Comparison of ENCODE assay signal across 28 mouse cellular contexts in the genomic region with DNA sequence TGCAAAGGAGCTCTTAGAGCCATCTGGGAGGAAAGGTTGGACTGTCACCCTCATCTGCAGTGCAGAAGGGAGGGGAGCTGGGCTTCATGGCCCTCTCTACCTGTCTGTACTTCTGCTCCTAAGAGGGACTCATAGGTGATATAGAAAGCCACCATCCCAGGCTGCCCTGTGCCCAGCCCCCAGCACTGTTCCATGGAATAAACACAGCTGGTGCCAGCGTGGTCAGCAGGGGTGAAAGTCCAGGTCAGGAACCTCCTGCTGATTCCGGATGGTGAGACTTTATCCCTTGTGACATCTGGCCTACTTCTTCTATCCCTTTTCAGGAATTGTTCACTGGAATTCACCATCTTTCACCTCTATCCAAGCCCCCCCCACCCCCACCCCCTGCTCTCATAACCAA. TPM values are rescaled to one million over a fixed set of nuclear protein-coding genes. Genes with fewer than 3 reads are reported as not detected.
DNase-seq lines count a peak whose midpoint lies in the region; ATAC-seq and TF ChIP-seq lines count a peak whose summit lies in the region.
"Had no signal": no experiment of that assay in that cellular context is flagged by ENCODE, and none has a peak within 500 bp of the region (broad histone marks: within the 10 kb centered on the region; RNA-seq: fewer than 3 reads in every experiment).

No protein-coding gene starts in this region.

- no peaks in the 10 kb centered on the region for H3K9me3 ChIP-seq in intestine, postnatal 0 days (ENCODE audit: control insufficient read depth)
- no peaks in the 10 kb centered on the region for H3K9me3 ChIP-seq in intestine, embryonic 15.5 days
- H3K9me3 ChIP-seq: embryonic facial prominence, embryonic 15.5 days; forebrain, embryonic 15.5 days; heart, embryonic 12.5 days; hindbrain, embryonic 12.5 days; limb, embryonic 12.5 days; midbrain, embryonic 10.5 days; neural tube, embryonic 13.5 days had no signal

- H3K4me3 ChIP-seq in intestine, postnatal 0 days (ENCODE audit: low read depth, low read length) = no peak overlapping the region
- H3K4me3 ChIP-seq in intestine, embryonic 15.5 days (replicated peaks) = no peak overlapping the region
- H3K4me3 ChIP-seq: embryonic facial prominence, embryonic 15.5 days; forebrain, embryonic 15.5 days; heart, embryonic 12.5 days; hindbrain, embryonic 12.5 days; limb, embryonic 12.5 days; midbrain, embryonic 10.5 days; myocyte; neural tube, embryonic 13.5 days had no signal

- H3K4me2 ChIP-seq in intestine, postnatal 0 days (replicated peaks; ENCODE audit: low read depth) = no peak overlapping the region
- H3K4me2 ChIP-seq in intestine, embryonic 15.5 days (replicated peaks) = no peak overlapping the region
- H3K4me2 ChIP-seq: embryonic facial prominence, embryonic 15.5 days; forebrain, embryonic 15.5 days; heart, embryonic 12.5 days; hindbrain, embryonic 12.5 days; limb, embryonic 12.5 days; neural tube, embryonic 13.5 days had no signal

- DNase-seq in ovary, postnatal 36 days (ENCODE audit: low spot score) = peak; percentile 1
- DNase-seq in ovary, postnatal 14 days (ENCODE audit: low spot score) = no peak
- peak; percentile 90 to 91 for DNase-seq in kidney, postnatal 36 days
- DNase-seq in layer of hippocampus, adult 18-20 months (ENCODE audit: low spot score in 2 of 2) = no peak
- DNase-seq in embryo, embryonic 9.5 days (ENCODE audit: extremely low spot score) = no peak
- DNase-seq: adrenal gland, postnatal 25 days; cerebellum, adult 8-10 months; gastrocnemius, postnatal 10 days; heart, adult 18-20 months; heart, postnatal 10 days; layer of hippocampus, postnatal 36 days; lung, adult 18-20 months; lung, postnatal 10 days had no signal

- H3K27me3 ChIP-seq in intestine, postnatal 0 days (replicated peaks; ENCODE audit: control insufficient read depth, insufficient read depth, low read length) = no peaks in the 10 kb centered on the region
- H3K27me3 ChIP-seq in intestine, embryonic 15.5 days (replicated peaks) = peaks cover 13% of the 10 kb centered on the region
- H3K27me3 ChIP-seq: hindbrain, embryonic 12.5 days had no signal

- H3K9ac ChIP-seq in intestine, postnatal 0 days (ENCODE audit: low read depth, low read length) = no peak overlapping the region
- H3K9ac ChIP-seq in intestine, embryonic 15.5 days = no peak overlapping the region
- H3K9ac ChIP-seq: embryonic facial prominence, embryonic 15.5 days; forebrain, embryonic 15.5 days; heart, embryonic 12.5 days; hindbrain, embryonic 12.5 days; limb, embryonic 12.5 days; neural tube, embryonic 13.5 days had no signal

- TF ChIP-seq CTCF in intestine, postnatal 0 days (IDR thresholded peaks at IDR 0.05; ENCODE audit: low read depth) = no peak

- peaks cover 13% of the 10 kb centered on the region; the same call in 1 of the 2 replicates for H3K4me1 ChIP-seq in intestine, postnatal 0 days (replicated peaks; ENCODE audit: control insufficient read depth, insufficient read depth, low read length)
- H3K4me1 ChIP-seq in intestine, embryonic 15.5 days (replicated peaks) = peaks cover 35% of the 10 kb centered on the region

- H3K27ac ChIP-seq in intestine, postnatal 0 days (ENCODE audit: low read depth, low read length) = peak overlapping the region; percentile 81
- H3K27ac ChIP-seq in intestine, embryonic 15.5 days = no peak overlapping the region
- H3K27ac ChIP-seq: embryonic facial prominence, embryonic 15.5 days; forebrain, embryonic 15.5 days; limb, embryonic 12.5 days had no signal

- H3K36me3 ChIP-seq in intestine, postnatal 0 days (ENCODE audit: control insufficient read depth, insufficient read depth) = no peaks in the 10 kb centered on the region
- no peaks in the 10 kb centered on the region for H3K36me3 ChIP-seq in intestine, embryonic 15.5 days
- H3K36me3 ChIP-seq: embryonic facial prominence, embryonic 15.5 days; forebrain, embryonic 15.5 days; heart, embryonic 12.5 days; hindbrain, embryonic 12.5 days; limb, embryonic 12.5 days; midbrain, embryonic 10.5 days; neural tube, embryonic 13.5 days had no signal

- 35% methylated on average over 2 of the region's 2 CpGs for WGBS in intestine, postnatal 0 days
- WGBS in intestine, embryonic 15.5 days = 55% methylated on average over 2 of the region's 2 CpGs

- peak; percentile 65 for ATAC-seq in intestine, postnatal 0 days
- ATAC-seq in intestine, embryonic 15.5 days = no peak
- ATAC-seq: CD4-positive, CD25-positive, alpha-beta regulatory T cell, adult 4 months; forebrain, embryonic 15.5 days; midbrain, embryonic 16.5 days had no signal

RNA-seq across cellular contexts. Expression of a gene that starts 17.2 kb away (rescaled TPM):
- polyA plus RNA-seq in intestine, postnatal 0 days (2015; fragmentation: Nextera tagmentation; extraction: Ambion mirVana) = 249 and 336 TPM in 2 replicates
- 7.0 and 8.4 TPM in 2 replicates for polyA plus RNA-seq in intestine, embryonic 15.5 days (2015; fragmentation: Nextera tagmentation; extraction: Ambion mirVana)
- not detected for total RNA-seq in layer of hippocampus, adult 18-20 months (2021)
- total RNA-seq: layer of hippocampus, postnatal 36 days; left cerebral cortex, postnatal 10 days had no signal
- polyA plus RNA-seq: brain, embryonic 14.5 days; CD4-positive, CD25-positive, alpha-beta regulatory T cell, adult 4 months; embryonic facial prominence, embryonic 15.5 days; forebrain, embryonic 15.5 days; hindbrain, embryonic 12.5 days; midbrain, embryonic 10.5 days; midbrain, embryonic 16.5 days; myocyte; neural tube, embryonic 13.5 days had no signal

RNA-seq across cellular contexts. Expression of a gene that starts 48.6 kb away (rescaled TPM):
- 13.9 and 14.0 TPM in 2 replicates for polyA plus RNA-seq in intestine, postnatal 0 days (2015; fragmentation: Nextera tagmentation; extraction: Ambion mirVana)
- polyA plus RNA-seq in intestine, embryonic 15.5 days (2015; fragmentation: Nextera tagmentation; extraction: Ambion mirVana) = 0.55 and 0.95 TPM in 2 replicates
- total RNA-seq in layer of hippocampus, adult 18-20 months (2021) = under 1 TPM in 1 of 2 experiments, not detected in 1; 0.30 TPM
- polyA plus RNA-seq: heart, embryonic 12.5 days; limb, embryonic 12.5 days; midbrain, embryonic 16.5 days had no signal

RNA-seq across cellular contexts. Expression of a gene that starts 50.8 kb away (rescaled TPM):
- polyA plus RNA-seq in intestine, postnatal 0 days (2015; fragmentation: Nextera tagmentation; extraction: Ambion mirVana) = 0.82 and 1.0 TPM in 2 replicates
- 0.23 and 0.36 TPM in 2 replicates for polyA plus RNA-seq in intestine, embryonic 15.5 days (2015; fragmentation: Nextera tagmentation; extraction: Ambion mirVana)
- total RNA-seq in layer of hippocampus, adult 18-20 months (2021) = not detected
- total RNA-seq: gastrocnemius, postnatal 10 days; layer of hippocampus, adult 8-10 months; layer of hippocampus, postnatal 36 days; left cerebral cortex, postnatal 10 days had no signal
- polyA plus RNA-seq: brain, embryonic 14.5 days; CD4-positive, CD25-positive, alpha-beta regulatory T cell, adult 4 months; myocyte had no signal

Comparison
In these comparisons a context has a peak if more than half of its experiments do, and no peak if none do; other contexts are left out.
1. DNase-seq: peak in ovary, postnatal 36 days (single experiment) and kidney, postnatal 36 days (2 of 2); none in ovary, postnatal 14 days (single experiment), layer of hippocampus, adult 18-20 months (0 of 2) and embryo, embryonic 9.5 days (single experiment).
2. RNA of a gene that starts 17.2 kb away (polyA plus RNA-seq): 249 to 336 TPM in intestine, postnatal 0 days; 7.0 to 8.4 TPM in intestine, embryonic 15.5 days; every median in the first group is over 10 times any median in the second.